Mouse (Mus musculus) neutrophil, adult 65 days (primary cell): ENCODE data around the gene 1700012B07Rik. TPM values are rescaled to one million over a fixed set of nuclear protein-coding genes. Genes with fewer than 3 reads are reported as not detected.

Experiments
- total RNA-seq: library from RNA; stranded (reverse); gene quantifications from 2 replicates; pipeline ENCODE4 v1.2.4, GENCODE M21; 2023

1700012B07Rik gene
- total RNA-seq: not detected in 2 replicates

DNA sequence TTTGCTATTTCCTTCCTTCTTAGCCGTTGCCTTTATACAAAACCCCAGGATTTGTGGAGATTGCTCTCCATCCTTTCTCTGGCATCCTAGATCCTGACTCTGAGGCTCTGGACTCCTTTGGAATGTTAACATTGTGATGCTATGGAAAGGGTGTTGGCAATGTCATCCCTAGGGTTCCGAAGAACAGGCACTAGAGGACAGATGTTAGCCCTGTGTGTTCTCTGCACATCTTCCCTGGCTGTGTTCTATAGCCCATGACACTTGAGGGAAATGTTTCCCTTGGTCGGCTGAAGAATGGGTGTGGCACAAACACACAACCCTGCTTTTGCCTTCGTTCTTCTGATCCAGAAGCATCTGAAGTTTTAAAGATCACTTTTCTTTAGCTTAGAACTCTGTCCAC, at the start of gene 1700012B07Rik:
1700012B07Rik (minus strand) TSS at position 101 of the 400 bp plus-strand sequence.

Other genes with a start within 250 kb of the 1700012B07Rik start
- gene Wipi1, start 216.1 kb downstream of the 1700012B07Rik start, total RNA-seq: 39.4 and 47.6 TPM in 2 replicates
- 185 and 244 TPM in 2 replicates for gene Prkar1a, start 178.6 kb downstream of the 1700012B07Rik start, total RNA-seq
- gene Fam20a, start 105.8 kb downstream of the 1700012B07Rik start, total RNA-seq: not detected in 2 replicates
- gene Abca8b, start 167.8 kb upstream of the 1700012B07Rik start, total RNA-seq: not detected in 2 replicates